Mouse (Mus musculus) urinary bladder, postnatal 4 days (tissue): ENCODE measurements around the gene Phtf1.

ENCODE experiments used
- DNase-seq, 2 experiments: peaks; one replicate each; pipeline ENCODE4 v3.0.0; 2021 to 2022; ENCODE audit warnings: low spot score in 2 of 2

Gene Phtf1

GRCm38 (mm10) chr3:104020101-104020500 is 52.2 kb downstream of the Phtf1 start:
- DNase-seq, result no peak

- DNase-seq, result no peak
Observed at GRCm38 (mm10) chr3:104026938-104027337, 59.0 kb downstream of the Phtf1 start.

GRCm38 (mm10) chr3:104032086-104032485 is 64.2 kb downstream of the Phtf1 start:
- DNase-seq, result no peak

- DNase-seq, result no peak
Observed at GRCm38 (mm10) chr3:104032747-104033146, 64.8 kb downstream of the Phtf1 start.

- no peak for DNase-seq
Observed at GRCm38 (mm10) chr3:104059001-104059622, 91.2 kb downstream of the Phtf1 start.

- DNase-seq, result no peak
Observed at GRCm38 (mm10) chr3:104069395-104069794, 101.5 kb downstream of the Phtf1 start.
